Mouse (Mus musculus) cortical plate, adult 2 months (tissue): ENCODE data around the gene Syde1. TPM values are rescaled to one million over a fixed set of nuclear protein-coding genes. Genes with fewer than 3 reads are reported as not detected.

Experiments used
- H3K27ac ChIP-seq: fragments of 200-500 bp; 2 replicates; pipeline ENCODE4 v1.5.1; 2012; ENCODE audit warnings: low read length, control low read depth, inconsistent platforms; ENCODE audit not compliant: insufficient read depth
- H3K4me1 ChIP-seq: fragments of 200-500 bp; 2 replicates; pipeline ENCODE4 v1.6.1; 2011; ENCODE audit warnings: low read length; ENCODE audit not compliant: control insufficient read depth, insufficient read depth
- H3K4me3 ChIP-seq: fragments of 200-500 bp; 2 replicates; pipeline ENCODE4 v1.5.1; 2011; ENCODE audit warnings: mild to moderate bottlenecking, low read length, control low read depth; ENCODE audit not compliant: insufficient read depth
- CTCF ChIP-seq: fragments of 200-500 bp; IDR thresholded peaks from 2 replicates; pipeline ENCODE4 v1.5.1; 2011; ENCODE audit warnings: mild to moderate bottlenecking, control low read depth, low read length; ENCODE audit not compliant: insufficient read depth; ENCODE audit errors: extremely low read depth
- POLR2A ChIP-seq: fragments of 200-500 bp; IDR thresholded peaks from 2 replicates; pipeline ENCODE4 v1.6.1; 2011; ENCODE audit warnings: mild to moderate bottlenecking, low read length, control low read depth; ENCODE audit not compliant: insufficient read depth; ENCODE audit errors: extremely low read depth
- polyA plus RNA-seq: library from polyadenylated mRNA; depleted of rRNA; stranded (reverse); fragments of >200 nt; gene quantifications from 2 replicates; pipeline ENCODE4 v1.2.3, GENCODE M21; 2012; rRNA removed

Syde1 gene
- polyA plus RNA-seq, 1 experiment: 9.3 TPM

- no peaks in the 10 kb centered on the region for H3K4me1 ChIP-seq
- no peak overlapping the region for H3K27ac ChIP-seq
- TF ChIP-seq CTCF (no peak), POLR2A (no peak)
- no peak overlapping the region for H3K4me3 ChIP-seq
Observed at GRCm38 (mm10) chr10:78569191-78569590, 22.6 kb downstream of the Syde1 start.

- Histone ChIP-seq H3K27ac (no peak overlapping the region), H3K4me3 (no peak overlapping the region), H3K4me1 (no peaks in the 10 kb centered on the region)
- TF ChIP-seq CTCF: no peak
- no peak for TF ChIP-seq POLR2A
Observed at GRCm38 (mm10) chr10:78565070-78565469, 26.7 kb downstream of the Syde1 start.

GRCm38 (mm10) chr10:78540943-78541342, 50.8 kb downstream of the Syde1 start:
- no peak overlapping the region for H3K4me3 ChIP-seq
- H3K27ac ChIP-seq: no peak overlapping the region
- TF ChIP-seq POLR2A (no peak), CTCF (peak; percentile 30)
- no peaks in the 10 kb centered on the region for H3K4me1 ChIP-seq

Other genes starting within 250 kb of the Syde1 start
- gene Agpat3, start 239.5 kb downstream of the Syde1 start, polyA plus RNA-seq: 241 and 251 TPM in 2 replicates
- gene Rrp1, start 178.9 kb downstream of the Syde1 start, polyA plus RNA-seq: 519 and 613 TPM in 2 replicates
- 69.3 and 78.3 TPM in 2 replicates for gene Cstb, start 166.3 kb downstream of the Syde1 start, polyA plus RNA-seq
- gene Pdxk, start 127.0 kb downstream of the Syde1 start, polyA plus RNA-seq: 76.7 and 77.7 TPM in 2 replicates
- not detected in 2 replicates for gene Olfr1358, start 74.5 kb downstream of the Syde1 start, polyA plus RNA-seq
- gene Ilvbl, start 17.6 kb downstream of the Syde1 start, polyA plus RNA-seq: 41.1 and 41.2 TPM in 2 replicates
- not detected in 2 replicates for gene Olfr1357, start 26.1 kb upstream of the Syde1 start, polyA plus RNA-seq
- not detected in 2 replicates for gene Casp14, start 126.3 kb upstream of the Syde1 start, polyA plus RNA-seq
- gene Ccdc105, start 161.1 kb upstream of the Syde1 start, polyA plus RNA-seq: 0.19 TPM in 2 replicates
- 8.8 and 10.0 TPM in 2 replicates for gene Slc1a6, start 188.5 kb upstream of the Syde1 start, polyA plus RNA-seq